Mouse (Mus musculus): ENCODE data around the gene Slc7a11.

GRCm38 (mm10) chr3:49886220-49886945 lies 557.0 kb downstream of the Slc7a11 start:
- TF ChIP-seq CTCF (IDR thresholded peaks at IDR 0.05; ENCODE audit: insufficient read depth, low read length) (no peak), POLR2A (IDR thresholded peaks at IDR 0.05; ENCODE audit: borderline replicate concordance, extremely low read depth, low read depth, low read length) (no peak)
